Mouse (Mus musculus): Measurements from ENCODE around the gene Rtl5.
"Not testable (repeated sequence)": the region's sequence is repeated elsewhere in the genome, so short reads cannot be mapped to it uniquely, and the experiment has no call there.

Rtl5 gene

GRCm38 (mm10) chrX:102070591-102071471, at the start of gene Rtl5:
Gene Rtl5 (minus strand): TSS chrX:102071304.
- DNase-seq (ENCODE audit: low spot score) = peak; percentile 65

DNA sequence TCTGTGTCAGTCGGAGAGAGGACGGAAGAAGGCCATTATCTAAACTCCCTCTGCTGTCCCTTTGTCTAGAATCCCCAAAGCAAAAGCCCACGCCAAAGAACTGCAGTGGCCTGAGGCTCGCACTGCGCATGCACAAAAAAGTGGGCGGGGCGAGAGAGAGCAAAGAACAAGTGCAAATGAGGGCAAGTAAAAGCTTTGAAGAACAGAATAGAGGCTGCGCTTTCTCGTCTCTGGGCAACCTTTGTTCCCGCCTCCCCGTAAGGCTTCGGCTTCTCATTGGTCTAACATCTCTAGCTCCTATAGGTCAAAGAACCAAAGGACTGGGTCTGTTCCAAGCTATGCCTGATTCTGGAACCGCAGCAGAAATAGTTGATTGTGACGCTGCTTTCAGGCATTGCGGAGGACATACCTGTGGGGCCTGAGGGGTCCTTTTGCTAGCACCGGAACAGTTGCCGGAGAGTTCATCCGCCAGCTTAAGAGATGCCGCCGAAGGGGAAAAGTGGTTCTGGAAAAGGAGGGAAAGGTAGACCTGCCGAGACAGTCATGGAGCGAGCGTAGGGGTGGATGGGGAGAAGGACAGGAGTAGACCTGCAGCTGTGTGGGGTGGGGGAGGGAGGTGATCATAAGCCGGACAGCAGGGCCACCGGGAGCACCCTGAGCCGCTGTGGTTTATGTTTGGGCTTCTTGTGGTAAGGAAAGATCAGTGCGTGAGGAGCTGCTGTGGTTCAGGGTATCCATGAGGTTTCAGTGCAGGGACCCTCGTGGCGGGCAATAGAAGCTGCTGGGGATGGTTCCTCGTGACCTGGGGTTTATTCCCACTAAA, 48.1 kb upstream of the Rtl5 start, which contains the start of gene Pin4:
Gene Pin4, plus strand, starts transcription at position 406 of the 823 bp plus-strand sequence.
- peak; percentile 91 for DNase-seq (ENCODE audit: low spot score)

DNA sequence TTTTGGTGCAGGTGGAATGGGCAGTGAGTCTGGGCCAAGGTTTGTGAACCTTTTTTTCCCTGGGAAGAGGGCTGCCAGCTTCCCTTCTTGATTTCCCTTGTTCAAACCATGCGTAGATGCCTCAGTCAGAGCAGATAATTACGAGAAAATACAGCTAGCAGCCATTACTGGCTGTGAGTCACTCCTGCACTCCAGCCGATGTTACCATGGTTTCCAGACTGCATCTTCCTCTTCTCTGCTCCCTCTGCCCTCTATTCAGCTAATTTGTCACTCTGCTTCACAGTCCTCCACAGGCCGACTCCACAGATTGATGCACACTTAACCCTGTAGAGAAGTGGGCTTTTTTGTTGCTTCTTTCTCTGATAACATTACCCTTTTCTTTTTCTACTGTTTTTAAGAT, 44.6 kb upstream of the Rtl5 start:
- no peak for DNase-seq (ENCODE audit: low spot score)

GRCm38 (mm10) chrX:102109349-102109748, 38.2 kb upstream of the Rtl5 start:
- DNase-seq (ENCODE audit: low spot score) = not testable (repeated sequence)

DNA sequence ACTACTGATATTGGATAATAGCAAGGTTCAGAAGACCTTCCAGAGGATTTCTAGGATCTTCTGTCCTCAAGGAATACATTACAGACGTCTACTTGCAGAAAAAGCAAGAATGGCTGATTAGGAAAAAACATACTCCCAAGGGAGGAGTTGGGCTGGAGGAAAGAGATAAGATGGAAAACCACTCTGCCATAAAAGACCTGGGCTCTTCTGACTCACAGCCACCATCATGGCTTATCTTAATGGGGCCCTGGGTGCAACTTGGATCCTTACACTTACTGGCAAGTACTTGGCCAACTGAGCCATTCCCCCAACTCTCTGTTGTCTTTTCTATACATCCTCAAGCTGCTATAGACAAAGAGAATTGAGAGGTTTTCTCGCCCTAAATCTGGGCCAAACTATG, 32.7 kb upstream of the Rtl5 start:
- DNase-seq (ENCODE audit: low spot score) = not testable (repeated sequence)

- no peak for DNase-seq (ENCODE audit: low spot score)
Measured at GRCm38 (mm10) chrX:102101886-102102285, 30.8 kb upstream of the Rtl5 start.

DNA sequence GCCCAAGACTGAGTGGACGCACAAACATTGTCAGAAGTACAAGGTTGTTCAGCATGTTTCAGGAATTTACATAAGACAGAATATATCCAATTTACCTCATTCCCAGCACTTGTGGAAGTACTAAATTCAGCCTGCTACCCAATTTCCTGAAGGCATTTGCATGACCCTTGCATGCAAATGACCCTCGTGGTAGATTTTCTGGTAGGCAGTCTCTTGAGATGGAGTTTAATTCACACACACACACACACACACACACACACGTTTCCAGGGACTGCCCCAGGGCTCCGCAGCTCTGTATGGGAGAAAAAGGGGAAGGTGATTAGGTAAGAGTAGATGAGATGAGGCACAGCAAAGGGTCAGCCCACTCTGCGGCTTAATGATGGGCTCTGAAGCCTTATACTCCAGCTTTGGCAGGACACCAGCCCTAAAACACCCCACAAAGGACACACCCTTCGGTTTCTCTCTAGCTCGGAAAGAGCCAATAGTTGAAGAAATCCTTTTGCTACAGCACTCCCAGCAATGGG, 23.3 kb upstream of the Rtl5 start:
- no peak for DNase-seq (ENCODE audit: low spot score)

DNA sequence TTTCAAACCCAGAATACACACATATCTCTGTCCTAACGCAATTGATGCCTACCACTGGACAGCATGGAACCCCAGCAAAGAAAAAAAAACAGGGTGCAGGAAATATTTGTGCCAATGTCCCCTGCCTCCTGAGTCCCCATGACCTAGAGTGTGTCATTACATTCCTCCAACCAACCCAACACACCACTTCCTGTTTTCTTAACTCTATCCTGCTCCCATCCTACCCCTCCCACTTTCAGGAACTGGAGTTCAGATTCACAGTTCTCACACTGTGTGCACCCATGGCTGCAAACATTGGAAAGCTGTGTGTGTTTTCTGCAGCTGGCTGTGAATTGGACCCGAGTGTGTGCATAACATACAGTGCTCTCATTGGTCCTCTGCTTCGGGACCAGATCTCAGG, 19.5 kb upstream of the Rtl5 start:
- no peak for DNase-seq (ENCODE audit: low spot score)

- DNase-seq (ENCODE audit: low spot score) = no peak
Measured at GRCm38 (mm10) chrX:102085798-102086443, 14.8 kb upstream of the Rtl5 start.

DNA sequence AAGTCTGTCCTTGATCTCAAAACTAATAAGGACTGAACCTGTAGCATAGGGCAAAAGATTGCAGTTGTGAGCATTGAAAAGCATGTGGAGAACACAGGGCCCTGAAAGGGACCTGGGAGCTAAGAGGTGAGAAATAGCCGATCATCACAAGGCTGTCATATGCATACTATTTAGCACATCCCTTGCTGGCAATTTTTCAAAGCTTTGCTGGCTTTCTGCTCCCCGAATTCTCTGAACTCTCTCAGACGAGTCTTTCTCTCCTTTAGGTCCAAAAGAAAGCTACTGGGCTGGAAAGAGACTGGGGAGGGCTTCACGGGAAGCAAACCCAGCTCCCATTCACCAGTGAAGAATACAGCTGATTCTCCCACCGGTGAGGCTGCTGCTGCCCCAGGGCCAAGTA, 11.2 kb upstream of the Rtl5 start:
- DNase-seq (ENCODE audit: low spot score) = no peak

- no peak for DNase-seq (ENCODE audit: low spot score)
Measured at GRCm38 (mm10) chrX:102081573-102082279, 10.6 kb upstream of the Rtl5 start.

GRCm38 (mm10) chrX:102081076-102081475, 10.0 kb upstream of the Rtl5 start:
- no peak for DNase-seq (ENCODE audit: low spot score)

- no peak for DNase-seq (ENCODE audit: low spot score)
Measured at GRCm38 (mm10) chrX:102076886-102077765, 6.0 kb upstream of the Rtl5 start.

GRCm38 (mm10) chrX:102075158-102075557, 4.1 kb upstream of the Rtl5 start:
- DNase-seq (ENCODE audit: low spot score) = no peak

GRCm38 (mm10) chrX:102074435-102074834, 3.3 kb upstream of the Rtl5 start:
- DNase-seq (ENCODE audit: low spot score) = no peak

- DNase-seq (ENCODE audit: low spot score) = no peak
Measured at GRCm38 (mm10) chrX:102073605-102074325, 2.7 kb upstream of the Rtl5 start.

- no peak for DNase-seq (ENCODE audit: low spot score)
Measured at GRCm38 (mm10) chrX:102071517-102071916, 413 bp upstream of the Rtl5 start.

DNA sequence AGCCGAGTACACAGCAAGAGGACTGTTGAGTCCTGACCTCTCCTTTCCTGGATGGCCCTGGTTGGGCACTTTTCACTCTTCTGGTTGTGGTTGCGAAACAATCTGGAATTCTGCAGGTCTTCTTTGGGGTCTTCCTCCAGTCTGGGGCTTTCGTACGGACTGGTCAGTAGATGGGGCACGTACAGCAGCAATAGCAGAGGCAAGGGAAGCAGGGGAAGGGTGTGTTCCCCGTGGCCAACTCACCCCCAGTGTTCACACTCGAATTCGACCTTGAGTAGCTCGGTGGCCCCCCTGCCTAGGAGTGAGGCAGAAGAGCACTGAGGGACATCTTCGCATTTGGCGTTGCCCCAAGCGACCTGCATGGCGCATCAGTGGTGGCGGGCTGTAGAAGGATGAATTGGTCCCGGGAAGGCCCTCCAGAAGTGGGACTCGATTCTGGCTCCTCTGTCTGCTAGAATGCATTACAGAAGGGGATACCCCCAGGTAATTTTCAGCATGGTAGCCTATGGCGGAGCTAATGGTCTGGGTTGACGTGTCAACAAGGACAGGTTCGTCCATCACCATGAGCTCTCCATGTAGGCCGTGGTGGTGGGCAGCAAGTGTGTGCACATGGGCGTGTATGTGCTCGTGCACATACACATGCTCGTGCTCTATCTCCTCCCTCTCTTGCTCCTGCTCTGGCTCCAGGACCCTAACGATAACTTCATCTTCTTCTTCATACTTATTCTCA, 2.1 kb downstream of the Rtl5 start:
- DNase-seq (ENCODE audit: low spot score) = no peak

DNA sequence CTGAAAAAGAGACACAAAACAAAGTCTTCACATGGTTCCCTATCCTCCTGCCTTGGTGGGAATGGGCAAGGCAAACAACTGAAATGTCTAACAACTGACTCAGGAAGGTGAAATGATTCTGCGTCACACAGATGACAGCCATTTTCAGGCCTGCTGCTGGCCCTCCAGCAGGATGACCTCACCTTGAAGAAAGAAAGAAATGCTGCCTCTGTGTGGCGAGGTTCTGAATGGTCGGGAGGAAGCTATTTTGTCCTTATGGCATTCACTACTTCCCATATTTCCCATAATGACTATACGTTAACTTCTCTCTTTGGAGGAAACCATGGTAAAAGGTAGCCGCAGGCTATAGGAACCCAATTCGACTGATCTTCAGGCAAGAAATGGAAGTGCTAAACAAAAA, 4.0 kb downstream of the Rtl5 start:
- DNase-seq (ENCODE audit: low spot score) = no peak
